Mouse (Mus musculus): Measurements from ENCODE around the gene Ttn. TPM values are rescaled to one million over a fixed set of nuclear protein-coding genes. Genes with fewer than 3 reads are reported as not detected.

The Ttn gene
- polyA plus RNA-seq, 1 experiment, result not detected

DNA sequence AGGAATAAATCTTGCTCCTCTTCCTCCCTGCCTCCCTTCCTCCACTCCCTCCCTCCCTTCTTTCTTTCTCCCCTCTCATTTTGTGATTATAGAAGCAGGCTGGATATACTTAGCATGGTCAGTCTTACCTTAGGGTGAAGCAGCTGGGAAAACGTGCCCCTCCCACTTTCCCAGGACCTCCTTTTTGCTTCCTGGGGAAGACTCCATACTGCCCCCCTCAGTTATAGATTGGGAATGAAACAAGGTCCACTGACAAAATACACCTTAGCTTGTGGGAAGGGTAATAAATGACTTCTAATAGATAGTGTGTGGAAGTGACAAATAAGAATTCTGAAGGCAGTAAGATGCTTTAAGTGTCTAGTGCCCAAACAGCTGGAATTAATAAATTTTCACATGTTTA is 326.4 kb downstream of the Ttn start:
- WGBS, result 16% methylated on average over 1 of the region's 1 CpGs
- TF ChIP-seq CTCF (IDR thresholded peaks at IDR 0.05; ENCODE audit: insufficient read depth, low read depth, low read length) (no peak), POLR2A (IDR thresholded peaks at IDR 0.05; ENCODE audit: insufficient read depth, low read depth, low read length) (no peak)
- H3K27ac ChIP-seq (ENCODE audit: insufficient read depth, low read depth, low read length), result no peak overlapping the region
- H3K4me3 ChIP-seq (ENCODE audit: insufficient read depth, low read depth, low read length), result no peak overlapping the region
- H3K4me1 ChIP-seq (ENCODE audit: control insufficient read depth, insufficient read depth, low read length), result no peaks in the 10 kb centered on the region

DNA sequence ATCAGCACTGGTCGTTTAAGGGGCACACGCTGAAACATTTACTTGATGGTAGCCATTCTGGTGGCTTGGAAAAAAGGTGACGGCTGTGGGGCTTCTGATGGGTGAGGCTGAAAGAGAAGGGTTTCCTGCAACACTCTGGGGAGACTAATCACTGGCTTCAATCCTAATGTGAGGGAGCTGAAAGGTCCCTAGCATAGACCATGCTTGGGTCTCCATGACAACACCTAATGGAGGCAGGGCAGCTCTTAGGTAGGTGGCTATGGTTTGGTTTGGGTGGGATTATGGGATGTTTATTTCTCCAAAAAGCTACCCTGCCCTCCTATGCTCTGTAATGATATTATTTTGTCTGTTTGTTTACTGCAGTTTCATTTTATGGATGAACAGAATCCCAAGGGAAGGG is 326.9 kb downstream of the Ttn start:
- TF ChIP-seq POLR2A (IDR thresholded peaks at IDR 0.05; ENCODE audit: insufficient read depth, low read depth, low read length) (no peak), CTCF (IDR thresholded peaks at IDR 0.05; ENCODE audit: insufficient read depth, low read depth, low read length) (no peak)
- H3K4me3 ChIP-seq (ENCODE audit: insufficient read depth, low read depth, low read length), result no peak overlapping the region
- 85% methylated on average over 3 of the region's 3 CpGs for WGBS
- no peak overlapping the region for H3K27ac ChIP-seq (ENCODE audit: insufficient read depth, low read depth, low read length)
- H3K4me1 ChIP-seq (ENCODE audit: control insufficient read depth, insufficient read depth, low read length), result no peaks in the 10 kb centered on the region

DNA sequence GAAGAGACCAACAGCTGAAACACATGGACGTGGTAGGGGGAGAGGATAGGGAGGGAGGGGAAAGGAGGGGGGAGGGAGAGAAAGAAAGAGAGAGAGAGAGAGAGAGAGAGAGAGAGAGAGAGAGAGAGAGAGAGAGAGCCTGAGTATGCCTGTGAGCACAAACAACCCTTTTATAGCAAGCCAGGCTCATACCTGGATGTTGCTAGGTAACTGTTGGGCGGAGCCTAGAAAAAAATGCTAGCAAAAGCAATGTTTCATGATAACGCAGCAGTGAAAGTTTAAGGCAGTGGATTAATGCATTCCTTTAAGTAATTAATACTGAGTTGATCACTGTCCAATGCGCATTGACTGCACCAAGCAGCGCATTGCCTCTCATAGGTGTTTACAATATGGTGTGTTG is 327.7 kb downstream of the Ttn start:
- WGBS, result 81% methylated on average over 5 of the region's 5 CpGs
- Histone ChIP-seq H3K4me1 (ENCODE audit: control insufficient read depth, insufficient read depth, low read length) (no peaks in the 10 kb centered on the region), H3K4me3 (ENCODE audit: insufficient read depth, low read depth, low read length) (no peak overlapping the region), H3K27ac (ENCODE audit: insufficient read depth, low read depth, low read length) (no peak overlapping the region)
- no peak for TF ChIP-seq POLR2A (IDR thresholded peaks at IDR 0.05; ENCODE audit: insufficient read depth, low read depth, low read length)
- TF ChIP-seq CTCF (IDR thresholded peaks at IDR 0.05; ENCODE audit: insufficient read depth, low read depth, low read length), result no peak

Other genes starting within 250 kb of the Ttn start
- gene Ccdc141, start 188.1 kb upstream of the Ttn start, polyA plus RNA-seq (2012; ENCODE audit: insufficient read depth, insufficient read length, low replicate concordance, missing spikeins), result not detected in 2 replicates